In the genomic region with DNA sequence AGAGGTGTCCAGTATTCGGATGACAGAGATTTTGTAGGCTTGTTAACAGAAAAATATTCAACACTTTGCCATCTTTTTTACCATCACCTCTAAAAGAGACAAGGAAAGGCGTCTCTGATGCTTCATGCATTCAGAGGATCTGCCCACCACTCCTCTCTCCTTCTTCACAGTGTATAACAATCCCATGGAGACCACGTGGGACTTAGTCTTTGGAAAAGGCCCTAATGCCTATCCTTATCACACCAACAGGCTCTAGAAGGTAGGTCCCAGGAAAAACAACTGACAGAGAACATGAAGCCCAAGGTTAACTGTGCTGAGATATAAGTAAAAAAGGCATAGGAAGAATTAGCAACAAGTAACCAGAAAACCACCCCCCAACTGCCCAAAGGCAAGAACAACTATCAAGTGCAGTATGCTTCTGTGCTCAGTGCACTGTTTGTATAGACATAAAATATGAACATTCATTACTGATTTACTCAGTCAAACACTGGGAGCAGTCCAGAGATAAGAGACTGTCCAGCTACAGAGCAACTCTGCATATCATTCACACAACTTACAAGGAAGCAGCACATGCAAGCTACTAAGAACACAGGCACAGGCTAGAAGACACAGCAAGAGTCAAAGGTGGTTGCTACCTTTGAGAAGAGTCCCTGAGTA, we compare ENCODE assay signal across 19 mouse cellular contexts. TPM values are rescaled to one million over a fixed set of nuclear protein-coding genes. Genes with fewer than 3 reads are reported as not detected.
DNase-seq lines count a peak whose midpoint lies in the region; ATAC-seq and TF ChIP-seq lines count a peak whose summit lies in the region.
"Had no signal": no experiment of that assay in that cellular context is flagged by ENCODE, and none has a peak within 500 bp of the region (broad histone marks: within the 10 kb centered on the region; RNA-seq: fewer than 3 reads in every experiment).

No protein-coding gene starts in this region.

- no peaks in the 10 kb centered on the region for H3K9me3 ChIP-seq in intestine, embryonic 14.5 days (ENCODE audit: control insufficient read depth, low read length)
- H3K9me3 ChIP-seq in intestine, embryonic 15.5 days, result no peaks in the 10 kb centered on the region
- no peaks in the 10 kb centered on the region for H3K9me3 ChIP-seq in liver, postnatal 0 days (ENCODE audit: low read length)
- H3K9me3 ChIP-seq in stomach, postnatal 0 days (ENCODE audit: control insufficient read depth, low read length), result no peaks in the 10 kb centered on the region
- H3K9me3 ChIP-seq: embryonic facial prominence, embryonic 13.5 days; forebrain, embryonic 12.5 days; heart, embryonic 12.5 days had no signal

- no peak for DNase-seq in intestine, embryonic 14.5 days (ENCODE audit: low spot score)
- no peak for DNase-seq in liver, postnatal 0 days
- no peak for DNase-seq in stomach, postnatal 0 days (ENCODE audit: low spot score)
- DNase-seq in heart, postnatal 14 days, result no peak
- DNase-seq in gastrocnemius, adult 8-10 months (ENCODE audit: low spot score in 2 of 2), result no peak
- no peak for DNase-seq in layer of hippocampus, adult 9-10 months (ENCODE audit: low spot score)
- DNase-seq: adrenal gland, adult 2 months; adrenal gland, postnatal 25 days; cerebellum, adult 18-20 months; cerebellum, adult 9-11 months; cerebellum, postnatal 36 days; gastrocnemius, postnatal 14 days; heart, postnatal 36 days had no signal

- no peaks in the 10 kb centered on the region for H3K4me1 ChIP-seq in intestine, embryonic 14.5 days (replicated peaks; ENCODE audit: control insufficient read depth, insufficient read depth, low read length)
- H3K4me1 ChIP-seq in intestine, embryonic 15.5 days (replicated peaks), result no peaks in the 10 kb centered on the region
- H3K4me1 ChIP-seq in liver, postnatal 0 days (ENCODE audit: insufficient read depth), result peaks cover 4% of the 10 kb centered on the region; the same call in 1 of the 2 replicates
- no peaks in the 10 kb centered on the region for H3K4me1 ChIP-seq in stomach, postnatal 0 days (replicated peaks; ENCODE audit: control insufficient read depth, insufficient read depth)
- H3K4me1 ChIP-seq: embryonic facial prominence, embryonic 13.5 days; forebrain, embryonic 12.5 days; heart, embryonic 12.5 days had no signal

- H3K27me3 ChIP-seq in intestine, embryonic 14.5 days (replicated peaks; ENCODE audit: control insufficient read depth, insufficient read depth, low read length), result no peaks in the 10 kb centered on the region
- no peaks in the 10 kb centered on the region for H3K27me3 ChIP-seq in intestine, embryonic 15.5 days (replicated peaks)
- no peaks in the 10 kb centered on the region for H3K27me3 ChIP-seq in liver, postnatal 0 days (ENCODE audit: insufficient read depth, low read length)
- H3K27me3 ChIP-seq in stomach, postnatal 0 days (ENCODE audit: control insufficient read depth, insufficient read depth, low read length), result no peaks in the 10 kb centered on the region
- H3K27me3 ChIP-seq: embryonic facial prominence, embryonic 13.5 days; forebrain, embryonic 12.5 days; heart, embryonic 12.5 days had no signal

- peak; percentile 92 for ATAC-seq in intestine, embryonic 14.5 days (replicated peaks; ENCODE audit: low FRiP score, low TSS enrichment, low read depth)
- peak; percentile 93 for ATAC-seq in intestine, embryonic 15.5 days
- ATAC-seq in liver, postnatal 0 days, result peak; percentile 49; the same call in 1 of the 2 replicates
- peak; percentile 68; the same call in 1 of the 2 replicates for ATAC-seq in stomach, postnatal 0 days (ENCODE audit: low FRiP score, low TSS enrichment)
- ATAC-seq: forebrain, embryonic 16.5 days had no signal

- 82% methylated on average over 3 of the region's 3 CpGs for WGBS in intestine, embryonic 14.5 days
- WGBS in intestine, embryonic 15.5 days, result 63% methylated on average over 3 of the region's 3 CpGs
- 84% methylated on average over 3 of the region's 3 CpGs for WGBS in liver, postnatal 0 days (ENCODE audit: insufficient replicate concordance)
- WGBS in stomach, postnatal 0 days, result 78% methylated on average over 3 of the region's 3 CpGs

- no peak for TF ChIP-seq CTCF in liver, postnatal 0 days (IDR thresholded peaks at IDR 0.05; ENCODE audit: low read depth)
- no peak for TF ChIP-seq CTCF in stomach, postnatal 0 days (IDR thresholded peaks at IDR 0.05; ENCODE audit: low read depth)

- H3K36me3 ChIP-seq in intestine, embryonic 14.5 days (ENCODE audit: control insufficient read depth, insufficient read depth, low read length), result peaks cover 44% of the 10 kb centered on the region
- peaks cover 8% of the 10 kb centered on the region; the same call in 1 of the 2 replicates for H3K36me3 ChIP-seq in intestine, embryonic 15.5 days
- H3K36me3 ChIP-seq in liver, postnatal 0 days (replicated peaks; ENCODE audit: insufficient read depth, low read length), result peaks cover 19% of the 10 kb centered on the region
- H3K36me3 ChIP-seq in stomach, postnatal 0 days (ENCODE audit: control insufficient read depth, insufficient read depth, low read length), result peaks cover 2% of the 10 kb centered on the region; the same call in 1 of the 2 replicates

- H3K4me3 ChIP-seq in intestine, embryonic 14.5 days (ENCODE audit: low read depth, low read length), result no peak overlapping the region
- no peak overlapping the region for H3K4me3 ChIP-seq in intestine, embryonic 15.5 days (replicated peaks)
- H3K4me3 ChIP-seq in liver, postnatal 0 days (ENCODE audit: low read depth, low read length), result no peak overlapping the region
- H3K4me3 ChIP-seq in stomach, postnatal 0 days (ENCODE audit: low read depth, low read length), result no peak overlapping the region
- H3K4me3 ChIP-seq: embryonic facial prominence, embryonic 13.5 days; forebrain, embryonic 12.5 days; heart, embryonic 12.5 days had no signal

- H3K9ac ChIP-seq in intestine, embryonic 14.5 days (ENCODE audit: low read length), result no peak overlapping the region
- H3K9ac ChIP-seq in intestine, embryonic 15.5 days, result no peak overlapping the region
- no peak overlapping the region for H3K9ac ChIP-seq in liver, postnatal 0 days (replicated peaks)
- no peak overlapping the region for H3K9ac ChIP-seq in stomach, postnatal 0 days (ENCODE audit: low read length)
- H3K9ac ChIP-seq: embryonic facial prominence, embryonic 13.5 days; forebrain, embryonic 12.5 days; heart, embryonic 12.5 days had no signal

- intact Hi-C loops in heart, postnatal 14 days (cut with DNase I), result no loop called here

- TF ChIP-seq EP300 in liver, postnatal 0 days (IDR thresholded peaks at IDR 0.05; ENCODE audit: low read depth), result no peak
- TF ChIP-seq EP300 in stomach, postnatal 0 days (optimal IDR thresholded peaks at IDR 0.05), result no peak

- H3K27ac ChIP-seq in intestine, embryonic 14.5 days (ENCODE audit: low read depth), result 0 out of 2 replicates have a peak overlapping the region, but pooled peaks have one; percentile 12
- H3K27ac ChIP-seq in intestine, embryonic 15.5 days, result peak overlapping the region; percentile 80
- 0 out of 2 replicates have a peak overlapping the region, but pooled peaks have one; percentile 18 for H3K27ac ChIP-seq in liver, postnatal 0 days (ENCODE audit: low read depth)
- H3K27ac ChIP-seq in stomach, postnatal 0 days (replicated peaks), result no peak overlapping the region
- H3K27ac ChIP-seq: embryonic facial prominence, embryonic 13.5 days; forebrain, embryonic 12.5 days had no signal

- no peak overlapping the region for H3K4me2 ChIP-seq in intestine, embryonic 14.5 days (ENCODE audit: low read length)
- no peak overlapping the region for H3K4me2 ChIP-seq in intestine, embryonic 15.5 days (replicated peaks)
- 0 out of 2 replicates have a peak overlapping the region, but pooled peaks have one; percentile 2 for H3K4me2 ChIP-seq in liver, postnatal 0 days (ENCODE audit: low read depth, low read length)
- no peak overlapping the region for H3K4me2 ChIP-seq in stomach, postnatal 0 days (replicated peaks; ENCODE audit: low read depth)
- H3K4me2 ChIP-seq: embryonic facial prominence, embryonic 13.5 days; forebrain, embryonic 12.5 days; heart, embryonic 12.5 days had no signal

RNA-seq across cellular contexts. Expression of gene Med15, which starts 32.2 kb away (rescaled TPM):
- polyA plus RNA-seq in intestine, embryonic 14.5 days (2014; fragmentation: Nextera tagmentation; extraction: Ambion mirVana), result 41.5 and 45.7 TPM in 2 replicates
- polyA plus RNA-seq in intestine, embryonic 15.5 days (2015; fragmentation: Nextera tagmentation; extraction: Ambion mirVana), result 38.0 and 43.0 TPM in 2 replicates
- polyA plus RNA-seq in liver, postnatal 0 days (2015; fragmentation: Nextera tagmentation; extraction: Ambion mirVana), result 11.0 and 11.6 TPM in 2 replicates
- polyA plus RNA-seq in stomach, postnatal 0 days (2015; fragmentation: Nextera tagmentation; extraction: Ambion mirVana), result 19.4 and 22.7 TPM in 2 replicates
- 10 to 100 TPM; 31.6 to 32.4 TPM for total RNA-seq in heart, postnatal 14 days (2021)
- 10 to 100 TPM; 11.7 to 16.7 (median 14.4) TPM for total RNA-seq in gastrocnemius, adult 8-10 months (2022)

RNA-seq across cellular contexts. Expression of gene Ccdc74a, which starts 54.2 kb away (rescaled TPM):
- 2.3 and 4.1 TPM in 2 replicates for polyA plus RNA-seq in intestine, embryonic 14.5 days (2014; fragmentation: Nextera tagmentation; extraction: Ambion mirVana)
- polyA plus RNA-seq in intestine, embryonic 15.5 days (2015; fragmentation: Nextera tagmentation; extraction: Ambion mirVana), result 4.0 and 6.7 TPM in 2 replicates
- 3.3 and 3.5 TPM in 2 replicates for polyA plus RNA-seq in liver, postnatal 0 days (2015; fragmentation: Nextera tagmentation; extraction: Ambion mirVana)
- polyA plus RNA-seq in stomach, postnatal 0 days (2015; fragmentation: Nextera tagmentation; extraction: Ambion mirVana), result 4.8 and 4.9 TPM in 2 replicates
- total RNA-seq in heart, postnatal 14 days (2021), result 1 to 10 TPM in 1 of 2 experiments, under 1 TPM in 1; 0.72 to 1.2 TPM
- under 1 TPM in 2 of 4 experiments, not detected in 2; 0.41 to 0.81 TPM for total RNA-seq in gastrocnemius, adult 8-10 months (2022)
- total RNA-seq: granulocyte monocyte progenitor cell, adult 5-6 weeks had no signal

RNA-seq across cellular contexts. Expression of gene Klhl22, which starts 58.9 kb away (rescaled TPM):
- polyA plus RNA-seq in intestine, embryonic 14.5 days (2014; fragmentation: Nextera tagmentation; extraction: Ambion mirVana), result 66.5 and 70.8 TPM in 2 replicates
- polyA plus RNA-seq in intestine, embryonic 15.5 days (2015; fragmentation: Nextera tagmentation; extraction: Ambion mirVana), result 52.3 and 55.6 TPM in 2 replicates
- 7.8 and 8.0 TPM in 2 replicates for polyA plus RNA-seq in liver, postnatal 0 days (2015; fragmentation: Nextera tagmentation; extraction: Ambion mirVana)
- 32.0 and 34.0 TPM in 2 replicates for polyA plus RNA-seq in stomach, postnatal 0 days (2015; fragmentation: Nextera tagmentation; extraction: Ambion mirVana)
- total RNA-seq in heart, postnatal 14 days (2021), result 10 to 100 TPM; 18.2 to 21.7 TPM
- 10 to 100 TPM; 20.1 to 30.6 (median 25.4) TPM for total RNA-seq in gastrocnemius, adult 8-10 months (2022)
